Mouse (Mus musculus): ENCODE results near the gene Actl6b. TPM values are rescaled to one million over a fixed set of nuclear protein-coding genes. Genes with fewer than 3 reads are reported as not detected.

Actl6b gene
- polyA plus RNA-seq, 2 experiments, result 0.39 to 1.1 TPM

DNA sequence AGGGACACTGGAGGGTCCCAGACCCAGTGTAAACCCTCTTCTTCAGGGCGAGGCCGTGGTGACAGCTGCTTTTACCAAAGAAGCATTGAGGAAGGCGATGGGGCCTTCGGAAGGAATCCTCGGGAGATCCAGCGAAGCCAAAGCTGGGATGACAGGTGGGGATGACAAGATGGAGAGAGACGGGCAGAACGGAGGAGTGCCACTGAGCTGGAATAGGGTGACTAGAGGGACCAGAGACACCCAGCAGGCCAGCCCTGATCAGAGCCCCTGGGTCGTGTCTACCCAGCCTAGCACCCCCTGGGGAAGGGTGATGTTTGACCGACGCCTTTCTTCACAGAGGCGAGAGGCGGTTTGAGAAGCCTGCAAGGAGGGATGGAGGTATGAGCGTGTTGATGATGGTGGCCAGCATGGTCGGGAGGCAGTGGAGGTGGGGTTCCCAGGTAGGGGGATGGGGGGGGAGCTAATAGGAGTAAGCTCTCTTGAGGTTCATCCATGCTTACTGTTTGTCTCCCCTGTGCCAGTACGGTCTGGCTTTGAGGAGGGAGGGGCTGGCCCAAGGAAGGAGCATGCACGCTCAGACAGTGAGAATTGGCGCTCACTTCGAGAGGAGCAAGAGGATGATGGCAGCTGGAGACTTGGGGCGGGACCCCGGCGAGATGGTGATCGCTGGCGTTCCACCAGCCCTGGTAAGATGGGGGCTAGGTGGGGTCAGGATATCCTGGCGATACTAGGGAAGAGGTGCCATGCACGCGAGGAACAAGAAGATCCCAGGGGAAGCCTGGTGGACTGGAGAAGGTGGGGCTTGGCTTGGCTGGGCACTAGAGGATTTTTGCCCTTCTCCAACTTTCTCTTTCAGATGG is 33.4 kb upstream of the Actl6b start:
- Histone ChIP-seq H3K36me3 (ENCODE audit: control insufficient read depth, insufficient read depth, low read length) (peaks cover 75% of the 10 kb centered on the region), H3K4me2 (replicated peaks; ENCODE audit: low read depth, low read length, severe bottlenecking) (no peak overlapping the region), H3K27ac (replicated peaks; ENCODE audit: low read depth, low read length) (no peak overlapping the region), H3K27me3 (ENCODE audit: control insufficient read depth, insufficient read depth, low read length) (no peaks in the 10 kb centered on the region), H3K4me1 (ENCODE audit: control insufficient read depth, insufficient read depth, low read length) (no peaks in the 10 kb centered on the region), H3K9me3 (ENCODE audit: control insufficient read depth, low read length) (no peaks in the 10 kb centered on the region), H3K4me3 (replicated peaks; ENCODE audit: low read length) (no peak overlapping the region), H3K9ac (ENCODE audit: low read depth, low read length, severe bottlenecking) (no peak overlapping the region)
- TF ChIP-seq POLR2A (IDR thresholded peaks at IDR 0.05; ENCODE audit: borderline replicate concordance, extremely low read depth, insufficient read depth, insufficient read length), result no peak
- WGBS, result 90% methylated on average over 27 of the region's 27 CpGs
- ATAC-seq (ENCODE audit: low FRiP score, low read depth) (no peak), DNase-seq (ENCODE audit: low spot score) (no peak)

DNA sequence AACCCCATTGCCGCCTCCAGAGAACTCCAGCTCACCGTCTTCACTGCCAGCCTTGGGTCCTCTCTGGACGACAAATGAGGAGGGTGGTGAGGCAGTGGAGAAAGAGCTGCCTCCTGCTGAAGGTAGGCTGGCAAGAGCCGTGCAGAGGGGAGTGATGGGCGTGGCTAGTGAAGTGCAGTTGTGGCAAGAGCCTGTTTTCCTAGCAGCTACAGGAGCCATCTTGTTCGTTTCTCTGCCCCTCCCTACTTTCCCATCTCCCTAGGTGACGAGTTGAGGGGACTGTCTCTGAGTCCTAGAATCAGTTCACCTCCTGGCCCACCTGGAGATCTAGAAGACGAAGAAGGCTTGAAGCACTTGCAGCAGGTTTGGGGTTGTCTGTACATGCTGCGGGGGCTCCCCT is 31.5 kb upstream of the Actl6b start:
- H3K9ac ChIP-seq (ENCODE audit: low read depth, low read length, severe bottlenecking), result no peak overlapping the region
- H3K27ac ChIP-seq (replicated peaks; ENCODE audit: low read depth, low read length), result no peak overlapping the region
- no peaks in the 10 kb centered on the region for H3K9me3 ChIP-seq (ENCODE audit: control insufficient read depth, low read length)
- no peaks in the 10 kb centered on the region for H3K27me3 ChIP-seq (ENCODE audit: control insufficient read depth, insufficient read depth, low read length)
- 73% methylated on average over 9 of the region's 9 CpGs for WGBS
- TF ChIP-seq POLR2A (IDR thresholded peaks at IDR 0.05; ENCODE audit: borderline replicate concordance, extremely low read depth, insufficient read depth, insufficient read length), result no peak
- no peaks in the 10 kb centered on the region for H3K4me1 ChIP-seq (ENCODE audit: control insufficient read depth, insufficient read depth, low read length)
- no peak for DNase-seq (ENCODE audit: low spot score)
- no peak overlapping the region for H3K4me3 ChIP-seq (replicated peaks; ENCODE audit: low read length)
- peaks cover 93% of the 10 kb centered on the region for H3K36me3 ChIP-seq (ENCODE audit: control insufficient read depth, insufficient read depth, low read length)
- ATAC-seq (ENCODE audit: low FRiP score, low read depth), result no peak
- H3K4me2 ChIP-seq (replicated peaks; ENCODE audit: low read depth, low read length, severe bottlenecking), result no peak overlapping the region

DNA sequence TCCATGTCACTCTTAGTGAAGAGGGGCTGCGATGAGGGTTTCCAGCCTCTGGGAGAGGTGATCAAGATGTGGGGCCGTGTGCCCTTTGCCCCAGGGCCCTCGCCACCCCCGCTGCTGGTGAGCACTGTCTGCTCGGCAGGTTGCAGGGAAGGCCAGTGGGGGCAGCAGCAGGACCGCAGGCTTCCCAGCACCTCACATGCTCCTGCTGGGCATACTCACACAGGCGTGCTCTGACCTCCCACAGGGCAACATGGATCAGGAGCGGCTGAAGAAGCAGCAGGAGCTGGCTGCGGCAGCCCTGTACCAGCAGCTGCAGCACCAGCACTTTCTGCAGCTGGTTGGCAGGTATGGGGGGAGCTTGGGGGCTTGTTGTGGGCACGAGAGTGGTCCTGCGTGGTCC is 30.6 kb upstream of the Actl6b start:
- WGBS, result 75% methylated on average over 9 of the region's 11 CpGs
- no peak overlapping the region for H3K4me2 ChIP-seq (replicated peaks; ENCODE audit: low read depth, low read length, severe bottlenecking)

GRCm38 (mm10) chr5:137523396-137524250 is 29.7 kb upstream of the Actl6b start:
- TF ChIP-seq POLR2A (IDR thresholded peaks at IDR 0.05; ENCODE audit: borderline replicate concordance, extremely low read depth, insufficient read depth, insufficient read length), result no peak
- WGBS, result 85% methylated on average over 25 of the region's 25 CpGs
- no peak overlapping the region for H3K27ac ChIP-seq (replicated peaks; ENCODE audit: low read depth, low read length)
- no peak overlapping the region for H3K4me3 ChIP-seq (replicated peaks; ENCODE audit: low read length)
- H3K9ac ChIP-seq (ENCODE audit: low read depth, low read length, severe bottlenecking), result no peak overlapping the region
- H3K36me3 ChIP-seq (ENCODE audit: control insufficient read depth, insufficient read depth, low read length), result peaks cover 100% of the 10 kb centered on the region
- H3K9me3 ChIP-seq (ENCODE audit: control insufficient read depth, low read length), result no peaks in the 10 kb centered on the region
- H3K4me2 ChIP-seq (replicated peaks; ENCODE audit: low read depth, low read length, severe bottlenecking), result no peak overlapping the region
- H3K4me1 ChIP-seq (ENCODE audit: control insufficient read depth, insufficient read depth, low read length), result no peaks in the 10 kb centered on the region
- no peaks in the 10 kb centered on the region for H3K27me3 ChIP-seq (ENCODE audit: control insufficient read depth, insufficient read depth, low read length)
- no peak for DNase-seq (ENCODE audit: low spot score)
- no peak for ATAC-seq (ENCODE audit: low FRiP score, low read depth)

More for the DNA sequence above, 30.6 kb upstream of the Actl6b start:
- Histone ChIP-seq H3K27ac (replicated peaks; ENCODE audit: low read depth, low read length) (no peak overlapping the region), H3K9me3 (ENCODE audit: control insufficient read depth, low read length) (no peaks in the 10 kb centered on the region), H3K9ac (ENCODE audit: low read depth, low read length, severe bottlenecking) (no peak overlapping the region), H3K36me3 (ENCODE audit: control insufficient read depth, insufficient read depth, low read length) (peaks cover 97% of the 10 kb centered on the region), H3K4me1 (ENCODE audit: control insufficient read depth, insufficient read depth, low read length) (no peaks in the 10 kb centered on the region), H3K27me3 (ENCODE audit: control insufficient read depth, insufficient read depth, low read length) (no peaks in the 10 kb centered on the region), H3K4me3 (replicated peaks; ENCODE audit: low read length) (no peak overlapping the region)
- ATAC-seq (ENCODE audit: low FRiP score, low read depth), result no peak
- no peak for TF ChIP-seq POLR2A (IDR thresholded peaks at IDR 0.05; ENCODE audit: borderline replicate concordance, extremely low read depth, insufficient read depth, insufficient read length)
- DNase-seq (ENCODE audit: low spot score), result no peak

- Histone ChIP-seq H3K4me2 (replicated peaks; ENCODE audit: low read depth, low read length, severe bottlenecking) (no peak overlapping the region), H3K9me3 (ENCODE audit: control insufficient read depth, low read length) (no peaks in the 10 kb centered on the region), H3K27me3 (ENCODE audit: control insufficient read depth, insufficient read depth, low read length) (no peaks in the 10 kb centered on the region), H3K4me1 (ENCODE audit: control insufficient read depth, insufficient read depth, low read length) (no peaks in the 10 kb centered on the region), H3K4me3 (replicated peaks; ENCODE audit: low read length) (no peak overlapping the region), H3K36me3 (ENCODE audit: control insufficient read depth, insufficient read depth, low read length) (peaks cover 100% of the 10 kb centered on the region), H3K9ac (ENCODE audit: low read depth, low read length, severe bottlenecking) (no peak overlapping the region), H3K27ac (replicated peaks; ENCODE audit: low read depth, low read length) (no peak overlapping the region)
- DNase-seq (ENCODE audit: low spot score), result no peak
- no peak for TF ChIP-seq POLR2A (IDR thresholded peaks at IDR 0.05; ENCODE audit: borderline replicate concordance, extremely low read depth, insufficient read depth, insufficient read length)
- no peak for ATAC-seq (ENCODE audit: low FRiP score, low read depth)
- WGBS, result 77% methylated on average over 8 of the region's 8 CpGs
Measured at GRCm38 (mm10) chr5:137524251-137524515, 29.1 kb upstream of the Actl6b start.

Measured in limb, embryonic 14.5 days (tissue).